Mouse (Mus musculus): ENCODE data around the gene Gdpd5.
"Not testable (repeated sequence)": the region's sequence is repeated elsewhere in the genome, so short reads cannot be mapped to it uniquely, and the experiment has no call there.

Gdpd5 gene

GRCm38 (mm10) chr7:99365069-99365468 lies 16.1 kb upstream of the Gdpd5 start:
- peak; percentile 69 for DNase-seq (ENCODE audit: extremely low spot score, low spot score)

GRCm38 (mm10) chr7:99366716-99367115 lies 14.5 kb upstream of the Gdpd5 start:
- DNase-seq (ENCODE audit: extremely low spot score, low spot score): no peak

DNA sequence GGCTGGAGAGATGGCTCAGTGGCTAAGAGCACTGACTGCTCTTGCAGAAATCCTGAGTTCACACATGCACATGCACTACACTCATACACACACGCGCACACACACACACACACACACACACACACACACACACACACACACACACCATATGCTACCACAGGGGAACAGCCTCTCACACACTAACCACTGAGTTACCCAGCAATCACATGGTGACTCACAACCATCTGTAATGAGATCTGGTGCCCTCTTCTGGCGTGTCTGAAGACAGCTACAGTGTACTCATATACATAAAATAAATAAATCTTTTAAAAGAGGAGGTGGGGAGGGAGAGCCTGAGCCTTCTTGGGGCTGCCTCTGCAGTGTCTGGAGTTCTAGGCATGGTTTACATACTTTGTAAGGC lies 6.9 kb upstream of the Gdpd5 start:
- DNase-seq (ENCODE audit: extremely low spot score, low spot score): not testable (repeated sequence)

- peak; percentile 79 for DNase-seq (ENCODE audit: extremely low spot score, low spot score)
Measured at GRCm38 (mm10) chr7:99375455-99375854, 5.8 kb upstream of the Gdpd5 start.

DNA sequence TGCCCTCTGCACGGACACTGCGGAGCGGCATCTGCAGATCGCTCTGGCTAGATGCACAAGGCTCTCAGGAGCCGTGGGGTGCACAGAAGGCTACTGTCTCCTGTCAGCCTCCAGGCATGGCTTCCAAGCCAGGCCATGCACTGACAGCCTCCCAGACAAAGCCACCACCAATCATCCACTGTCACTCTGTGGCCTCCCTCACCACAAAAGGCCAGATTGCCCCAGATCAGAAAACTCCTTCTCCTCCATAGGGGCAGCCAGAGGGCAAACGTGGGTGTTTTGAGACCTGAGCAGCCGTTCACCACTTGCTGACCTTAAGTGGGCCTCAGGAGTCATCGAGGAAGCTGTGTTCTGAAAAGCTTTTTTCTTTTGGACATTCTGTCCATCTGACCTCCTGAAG lies 2.3 kb upstream of the Gdpd5 start:
- DNase-seq (ENCODE audit: extremely low spot score, low spot score): no peak

DNA sequence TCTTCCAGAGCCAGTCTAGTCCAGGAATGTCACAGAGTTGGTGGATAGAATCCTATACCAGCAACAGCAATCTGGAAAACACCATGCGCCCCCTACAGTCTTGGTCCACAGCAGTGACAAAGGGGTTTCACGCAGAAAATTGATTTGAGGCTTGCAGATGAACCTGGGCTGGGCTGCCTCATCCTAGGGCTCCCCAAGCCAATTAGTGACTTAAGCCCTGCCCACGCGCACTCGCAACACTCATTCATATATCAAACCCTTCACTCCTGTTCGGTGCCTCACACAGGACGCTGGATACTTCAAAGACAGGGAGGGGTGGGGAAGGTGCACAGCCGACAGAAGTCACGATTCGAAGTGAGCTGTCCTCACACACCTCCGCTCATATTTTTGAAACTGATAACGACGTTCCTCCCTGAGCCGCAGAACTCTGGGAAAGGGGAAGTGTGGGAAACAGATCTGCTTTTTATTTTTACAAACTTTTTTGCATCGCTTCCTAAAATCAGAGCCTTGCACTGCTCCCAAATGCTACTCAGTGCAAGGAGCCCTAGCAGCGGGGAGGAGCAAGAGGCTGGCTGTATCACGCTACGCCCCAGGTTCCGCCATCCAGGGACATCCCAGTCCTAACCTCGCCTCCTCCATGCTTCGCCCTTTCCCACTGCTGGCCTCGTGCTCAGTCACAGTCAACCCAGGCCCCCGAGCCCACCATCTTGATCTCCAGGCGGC lies 562 bp upstream of the Gdpd5 start:
- peak; percentile 72 for DNase-seq (ENCODE audit: extremely low spot score, low spot score)

GRCm38 (mm10) chr7:99382088-99383000 lies 1.1 kb downstream of the Gdpd5 start:
- DNase-seq (ENCODE audit: extremely low spot score, low spot score): no peak

DNA sequence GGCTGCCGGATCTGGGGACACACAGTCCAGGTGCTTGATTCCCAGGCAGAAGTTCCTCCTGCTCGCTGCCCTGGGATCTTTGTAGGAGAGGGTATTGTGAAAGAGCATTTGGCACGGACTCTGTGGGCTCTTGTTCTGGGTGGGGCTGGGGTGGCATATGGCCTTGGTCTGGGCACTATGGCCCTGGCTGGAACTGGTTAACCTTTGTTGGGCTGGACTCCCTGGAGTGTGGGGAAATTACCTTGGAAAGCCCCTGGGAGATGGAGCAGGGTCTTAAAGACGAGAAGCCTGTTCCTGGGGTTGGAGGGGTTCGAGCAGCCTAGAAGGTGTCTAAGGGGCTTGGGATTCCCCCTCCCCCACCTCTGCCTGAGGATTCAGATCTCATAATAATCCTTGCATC lies 2.0 kb downstream of the Gdpd5 start:
- DNase-seq (ENCODE audit: extremely low spot score, low spot score): no peak

DNA sequence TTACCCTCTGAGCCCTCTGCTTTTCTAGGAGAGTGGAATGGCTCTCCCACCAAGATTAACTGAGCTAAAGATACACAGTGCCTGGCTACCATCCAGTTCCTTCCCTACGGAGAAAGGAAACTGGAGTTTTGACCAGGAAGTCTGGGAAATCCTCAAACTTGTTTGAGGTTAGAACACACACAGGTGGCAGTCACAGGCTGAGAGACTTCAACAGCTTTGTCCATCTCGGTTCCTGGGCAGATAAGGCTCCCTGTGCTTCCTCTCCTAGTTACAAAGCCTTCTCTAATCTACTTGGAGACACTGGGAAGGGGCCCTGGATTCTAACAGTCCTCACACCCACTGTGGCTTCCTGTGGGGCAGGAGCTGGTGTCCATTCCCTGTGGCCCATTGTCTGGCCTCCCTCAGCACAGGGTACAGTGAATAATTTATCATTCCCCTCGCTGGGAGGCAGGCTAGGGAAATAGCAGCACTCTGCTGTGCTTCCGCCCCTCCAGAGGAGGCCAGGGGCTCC lies 2.9 kb downstream of the Gdpd5 start:
- no peak for DNase-seq (ENCODE audit: extremely low spot score, low spot score)

- no peak for DNase-seq (ENCODE audit: extremely low spot score, low spot score)
Measured at GRCm38 (mm10) chr7:99386030-99386429, 4.8 kb downstream of the Gdpd5 start.

GRCm38 (mm10) chr7:99386811-99387210 lies 5.6 kb downstream of the Gdpd5 start:
- DNase-seq (ENCODE audit: extremely low spot score, low spot score): no peak

DNA sequence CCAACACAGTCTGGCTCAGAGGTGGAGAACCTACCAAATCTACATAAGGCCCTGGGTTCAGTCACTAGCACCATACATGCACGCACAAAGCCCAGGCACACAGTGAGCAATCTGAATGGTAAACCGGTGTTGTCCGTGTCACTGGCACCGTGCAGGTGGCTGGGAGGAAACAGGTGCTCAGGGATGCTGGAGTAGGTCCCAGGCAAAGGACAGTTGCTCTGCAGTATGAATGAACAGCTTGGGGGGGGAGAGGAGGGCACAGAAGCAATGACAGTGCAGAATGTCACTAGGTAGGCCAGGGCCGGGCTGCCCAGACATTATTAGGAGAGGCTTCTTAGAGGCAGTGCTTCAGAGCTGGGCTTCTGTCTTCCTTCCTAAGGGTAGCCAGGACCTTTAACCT lies 6.1 kb downstream of the Gdpd5 start:
- no peak for DNase-seq (ENCODE audit: extremely low spot score, low spot score)

DNA sequence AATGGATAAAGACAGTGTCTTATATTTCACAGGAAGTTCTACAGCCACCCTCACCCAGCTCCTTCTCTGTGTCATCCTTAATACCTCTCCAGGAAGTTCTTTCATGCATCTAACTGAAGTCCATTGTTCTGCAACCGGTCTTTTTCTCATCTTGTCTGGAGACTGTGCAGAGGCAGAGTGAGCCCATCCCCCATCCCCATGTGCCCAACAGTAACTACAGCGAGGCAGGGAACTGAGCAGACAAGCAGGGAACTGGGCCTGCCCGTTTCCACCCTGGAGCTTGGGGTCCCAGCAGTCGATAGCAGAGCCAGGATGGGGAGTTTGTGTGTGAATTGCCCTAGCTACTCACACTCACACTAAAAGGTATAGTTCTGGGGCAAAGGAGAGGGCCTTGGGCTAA lies 9.3 kb downstream of the Gdpd5 start:
- DNase-seq (ENCODE audit: extremely low spot score, low spot score): no peak

- DNase-seq (ENCODE audit: extremely low spot score, low spot score): no peak
Measured at GRCm38 (mm10) chr7:99392696-99393095, 11.5 kb downstream of the Gdpd5 start.

GRCm38 (mm10) chr7:99393711-99394325 lies 12.6 kb downstream of the Gdpd5 start:
- no peak for DNase-seq (ENCODE audit: extremely low spot score, low spot score)

DNA sequence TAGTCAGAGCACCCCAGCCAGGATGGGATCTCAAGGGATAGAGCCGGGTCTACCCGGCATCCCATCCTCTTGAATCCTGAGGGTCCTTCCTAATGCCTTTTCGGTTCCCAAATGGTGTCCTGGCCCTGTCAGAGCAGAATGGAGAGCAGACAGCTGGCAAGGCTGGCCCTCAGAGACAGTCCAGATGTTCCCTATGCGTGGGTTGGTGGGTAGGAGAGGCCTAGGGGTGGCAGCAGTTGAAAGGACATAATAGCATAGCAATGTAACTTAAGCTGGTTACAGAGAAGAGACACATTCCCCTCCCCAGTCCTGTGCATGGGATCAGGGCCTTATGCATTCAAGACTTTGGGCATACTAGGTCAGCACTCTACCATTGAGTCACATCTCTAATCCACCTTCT lies 14.2 kb downstream of the Gdpd5 start:
- DNase-seq (ENCODE audit: extremely low spot score, low spot score): no peak

DNA sequence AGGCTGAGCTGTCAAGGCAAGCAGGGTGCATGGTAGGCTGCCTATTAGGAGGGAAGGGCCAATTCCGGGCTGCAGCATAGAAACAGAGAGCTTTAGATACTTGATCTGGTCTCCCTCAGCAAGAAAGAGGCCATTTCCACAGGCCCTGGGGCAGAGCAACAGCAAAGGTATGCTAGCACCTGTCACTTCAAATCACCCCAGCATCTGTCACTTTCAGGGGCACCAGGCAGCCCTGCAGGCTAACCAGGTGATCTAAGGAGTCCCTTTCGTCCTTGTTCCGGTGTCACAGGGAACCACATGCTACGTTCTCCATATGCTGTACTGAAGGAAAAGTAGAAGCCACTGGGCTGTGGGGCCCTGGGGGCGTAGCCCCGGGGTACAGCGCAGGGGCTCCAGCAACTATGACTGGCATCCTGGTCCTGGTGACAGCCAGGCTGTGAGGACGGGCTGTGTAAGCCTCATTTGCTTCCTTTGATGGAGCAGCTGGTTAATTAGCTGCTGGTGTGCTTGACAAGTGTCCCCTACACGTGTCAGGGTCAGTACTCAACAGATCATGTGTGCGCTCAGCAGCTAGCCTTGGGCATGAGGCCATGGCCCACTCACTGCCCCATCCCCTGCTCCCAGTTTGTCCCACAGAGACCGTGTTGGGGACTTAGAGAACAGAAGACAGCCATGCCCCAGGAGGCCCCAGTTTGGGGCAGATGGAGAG lies 14.8 kb downstream of the Gdpd5 start:
- no peak for DNase-seq (ENCODE audit: extremely low spot score, low spot score)

DNA sequence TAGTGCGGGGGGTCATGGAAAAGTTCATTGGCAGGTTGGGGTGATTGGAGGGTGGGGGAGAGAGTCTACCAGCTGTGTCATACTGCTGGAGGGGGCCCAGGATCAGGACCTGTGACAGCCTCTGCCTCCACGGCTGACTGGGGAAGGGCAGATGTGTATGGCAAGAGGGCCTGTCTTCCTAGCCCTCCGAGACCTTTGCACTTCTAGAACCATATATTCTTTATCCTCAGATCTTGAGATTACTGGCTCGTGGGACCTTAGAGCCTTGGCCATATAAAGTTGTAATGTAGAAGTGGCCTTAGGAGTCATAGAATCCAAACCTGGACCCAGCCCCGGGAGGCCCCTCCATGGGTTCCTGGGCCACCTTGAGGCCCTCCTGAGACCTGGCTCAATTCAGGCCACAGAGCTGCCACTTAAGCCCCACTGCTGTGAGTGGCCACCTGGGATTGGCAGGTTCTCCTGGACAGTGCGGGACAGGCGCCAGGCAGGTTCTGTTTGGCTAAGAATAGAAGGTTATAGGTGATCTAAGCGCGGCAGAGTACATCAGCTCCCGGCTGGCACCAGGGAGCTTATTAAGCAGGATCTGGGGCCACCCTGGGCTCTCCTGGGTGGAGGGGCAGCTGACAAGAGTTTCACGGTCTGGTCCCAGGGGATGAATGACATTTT lies 15.9 kb downstream of the Gdpd5 start:
- DNase-seq (ENCODE audit: extremely low spot score, low spot score): no peak

- DNase-seq (ENCODE audit: extremely low spot score, low spot score): no peak
Measured at GRCm38 (mm10) chr7:99401373-99401772, 20.2 kb downstream of the Gdpd5 start.

- no peak for DNase-seq (ENCODE audit: extremely low spot score, low spot score)
Measured at GRCm38 (mm10) chr7:99402477-99402876, 21.3 kb downstream of the Gdpd5 start.

GRCm38 (mm10) chr7:99403254-99403653 lies 22.0 kb downstream of the Gdpd5 start:
- DNase-seq (ENCODE audit: extremely low spot score, low spot score): no peak
